Mouse (Mus musculus) heart, embryonic 10.5 days (tissue): ENCODE data around the gene Ppm1h. TPM values are rescaled to one million over a fixed set of nuclear protein-coding genes. Genes with fewer than 3 reads are reported as not detected.

Source experiments
- DNase-seq: peaks from one replicate; pipeline ENCODE4 v3.0.0-alpha.2; 2017; ENCODE audit warnings: low spot score
- H3K27ac ChIP-seq: fragments of 300-500 bp; sonication (generic); 2 replicates; pipeline ENCODE4 v1.5.1; 2016; ENCODE audit warnings: mild to moderate bottlenecking
- H3K27me3 ChIP-seq: fragments of 300-500 bp; sonication (generic); 2 replicates; pipeline ENCODE4 v1.6.1; 2016; ENCODE audit warnings: mild to moderate bottlenecking; ENCODE audit not compliant: poor library complexity, insufficient read depth, severe bottlenecking
- H3K36me3 ChIP-seq: fragments of 300-500 bp; sonication (generic); 2 replicates; pipeline ENCODE4 v1.6.1; 2016; ENCODE audit warnings: mild to moderate bottlenecking, moderate library complexity
- H3K4me1 ChIP-seq: fragments of 300-500 bp; sonication (generic); 2 replicates; pipeline ENCODE4 v1.6.1; 2016; ENCODE audit warnings: mild to moderate bottlenecking
- H3K4me3 ChIP-seq: fragments of 300-500 bp; sonication (generic); 2 replicates; pipeline ENCODE4 v1.5.1; 2016; ENCODE audit warnings: mild to moderate bottlenecking, moderate library complexity
- H3K9me3 ChIP-seq: fragments of 300-500 bp; sonication (generic); 2 replicates; pipeline ENCODE4 v1.6.1; 2016; ENCODE audit warnings: mild to moderate bottlenecking, moderate library complexity
- WGBS: fragments of 180-500 bp; shearing (Covaris S2); methylation state at CpG from one replicate; pipeline ENCODE4 v1.1.7; 2016; 5-methylcytosine and 5-hydroxymethylcytosine counted together
- polyA plus RNA-seq: library from polyadenylated mRNA; unstranded; fragments of >200 nt; fragmentation: Nextera tagmentation; extraction: Ambion mirVana; gene quantifications from 2 replicates; pipeline ENCODE4 v1.2.1, GENCODE M21; 2016

Ppm1h gene
- polyA plus RNA-seq, 1 experiment from 2014 or later, result 2.3 TPM

GRCm38 (mm10) chr10:122768204-122768892, 89.8 kb downstream of the Ppm1h start:
- Histone ChIP-seq H3K4me3 (0 out of 2 replicates have a peak overlapping the region, but pooled peaks have one; percentile 4), H3K36me3 (no peaks in the 10 kb centered on the region), H3K4me1 (peaks cover 51% of the 10 kb centered on the region), H3K27ac (no peak overlapping the region), H3K9me3 (no peaks in the 10 kb centered on the region), H3K27me3 (no peaks in the 10 kb centered on the region)
- no peak for DNase-seq
- WGBS, result 47% methylated on average over 13 of the region's 13 CpGs

- H3K9me3 ChIP-seq, result no peaks in the 10 kb centered on the region
- 57% methylated on average over 6 of the region's 6 CpGs for WGBS
- H3K4me3 ChIP-seq, result 0 out of 2 replicates have a peak overlapping the region, but pooled peaks have one; percentile 4
- no peak overlapping the region for H3K27ac ChIP-seq
- no peaks in the 10 kb centered on the region for H3K27me3 ChIP-seq
- no peaks in the 10 kb centered on the region for H3K36me3 ChIP-seq
- H3K4me1 ChIP-seq, result peaks cover 46% of the 10 kb centered on the region
- no peak for DNase-seq
Observed at GRCm38 (mm10) chr10:122768893-122769341, 90.4 kb downstream of the Ppm1h start.

- 42% methylated on average over 7 of the region's 7 CpGs for WGBS
- Histone ChIP-seq H3K27ac (no peak overlapping the region), H3K4me3 (no peak overlapping the region), H3K9me3 (no peaks in the 10 kb centered on the region), H3K27me3 (no peaks in the 10 kb centered on the region), H3K36me3 (no peaks in the 10 kb centered on the region), H3K4me1 (peaks cover 36% of the 10 kb centered on the region)
- no peak for DNase-seq
Observed at GRCm38 (mm10) chr10:122770337-122770736, 91.8 kb downstream of the Ppm1h start.

- no peaks in the 10 kb centered on the region for H3K9me3 ChIP-seq
- H3K27ac ChIP-seq, result 0 out of 2 replicates have a peak overlapping the region, but pooled peaks have one; percentile 19
Observed at GRCm38 (mm10) chr10:122770987-122771386, 92.4 kb downstream of the Ppm1h start.

GRCm38 (mm10) chr10:122774169-122774568, 95.6 kb downstream of the Ppm1h start:
- 87% methylated on average over 7 of the region's 7 CpGs for WGBS
- no peaks in the 10 kb centered on the region for H3K9me3 ChIP-seq
- H3K27me3 ChIP-seq, result no peaks in the 10 kb centered on the region
- peaks cover 21% of the 10 kb centered on the region for H3K4me1 ChIP-seq
- H3K27ac ChIP-seq, result no peak overlapping the region
- H3K4me3 ChIP-seq, result no peak overlapping the region
- no peaks in the 10 kb centered on the region for H3K36me3 ChIP-seq
- no peak for DNase-seq

More at GRCm38 (mm10) chr10:122770987-122771386, 92.4 kb downstream of the Ppm1h start:
- DNase-seq, result no peak
- no peaks in the 10 kb centered on the region for H3K27me3 ChIP-seq
- H3K4me3 ChIP-seq, result no peak overlapping the region
- H3K4me1 ChIP-seq, result peaks cover 32% of the 10 kb centered on the region
- H3K36me3 ChIP-seq, result no peaks in the 10 kb centered on the region
- 31% methylated on average over 5 of the region's 5 CpGs for WGBS

- Histone ChIP-seq H3K4me3 (no peak overlapping the region), H3K27me3 (no peaks in the 10 kb centered on the region), H3K4me1 (peaks cover 22% of the 10 kb centered on the region), H3K27ac (no peak overlapping the region), H3K9me3 (no peaks in the 10 kb centered on the region), H3K36me3 (no peaks in the 10 kb centered on the region)
- WGBS, result 57% methylated on average over 3 of the region's 3 CpGs
- DNase-seq, result no peak
Observed at GRCm38 (mm10) chr10:122777436-122777835, 98.9 kb downstream of the Ppm1h start.

- H3K4me3 ChIP-seq, result no peak overlapping the region
- no peak for DNase-seq
- no peaks in the 10 kb centered on the region for H3K27me3 ChIP-seq
- H3K9me3 ChIP-seq, result no peaks in the 10 kb centered on the region
- H3K4me1 ChIP-seq, result peaks cover 26% of the 10 kb centered on the region
- no peak overlapping the region for H3K27ac ChIP-seq
- WGBS, result 84% methylated on average over 3 of the region's 3 CpGs
- no peaks in the 10 kb centered on the region for H3K36me3 ChIP-seq
Observed at GRCm38 (mm10) chr10:122777939-122778655, 99.5 kb downstream of the Ppm1h start.

GRCm38 (mm10) chr10:122779351-122779750, 100.8 kb downstream of the Ppm1h start:
- no peaks in the 10 kb centered on the region for H3K27me3 ChIP-seq
- WGBS, result 45% methylated on average over 12 of the region's 12 CpGs
- H3K27ac ChIP-seq, result no peak overlapping the region; the same call in 1 of the 2 replicates
- H3K4me3 ChIP-seq, result no peak overlapping the region
- no peaks in the 10 kb centered on the region for H3K9me3 ChIP-seq
- DNase-seq, result no peak
- peaks cover 27% of the 10 kb centered on the region for H3K4me1 ChIP-seq
- no peaks in the 10 kb centered on the region for H3K36me3 ChIP-seq

GRCm38 (mm10) chr10:122782755-122783154, 104.2 kb downstream of the Ppm1h start:
- H3K36me3 ChIP-seq, result no peaks in the 10 kb centered on the region
- 0 out of 2 replicates have a peak overlapping the region, but pooled peaks have one; percentile 22 for H3K27ac ChIP-seq
- no peak overlapping the region for H3K4me3 ChIP-seq
- DNase-seq, result no peak
- peaks cover 22% of the 10 kb centered on the region for H3K4me1 ChIP-seq
- H3K27me3 ChIP-seq, result no peaks in the 10 kb centered on the region
- no peaks in the 10 kb centered on the region for H3K9me3 ChIP-seq
- 47% methylated on average over 4 of the region's 4 CpGs for WGBS

- H3K4me1 ChIP-seq, result no peaks in the 10 kb centered on the region
- DNase-seq, result no peak
- H3K27ac ChIP-seq, result no peak overlapping the region
- H3K4me3 ChIP-seq, result no peak overlapping the region
- 34% methylated on average over 12 of the region's 12 CpGs for WGBS
- H3K36me3 ChIP-seq, result no peaks in the 10 kb centered on the region
- no peaks in the 10 kb centered on the region for H3K27me3 ChIP-seq
- H3K9me3 ChIP-seq, result no peaks in the 10 kb centered on the region
Observed at GRCm38 (mm10) chr10:122789648-122790170, 111.1 kb downstream of the Ppm1h start.

GRCm38 (mm10) chr10:122792021-122792966, 113.7 kb downstream of the Ppm1h start:
- no peaks in the 10 kb centered on the region for H3K9me3 ChIP-seq
- H3K4me1 ChIP-seq, result no peaks in the 10 kb centered on the region
- H3K4me3 ChIP-seq, result peak overlapping the region; percentile 47
- no peaks in the 10 kb centered on the region for H3K27me3 ChIP-seq
- no peak for DNase-seq
- 4% methylated on average over 21 of the region's 21 CpGs for WGBS
- H3K27ac ChIP-seq, result peak overlapping the region; percentile 75
- H3K36me3 ChIP-seq, result no peaks in the 10 kb centered on the region

GRCm38 (mm10) chr10:122793193-122793592, 114.6 kb downstream of the Ppm1h start:
- H3K9me3 ChIP-seq, result no peaks in the 10 kb centered on the region

More at GRCm38 (mm10) chr10:122793193-122793592, 114.6 kb downstream of the Ppm1h start:
- Histone ChIP-seq H3K36me3 (no peaks in the 10 kb centered on the region), H3K27ac (0 out of 2 replicates have a peak overlapping the region, but pooled peaks have one; percentile 11), H3K27me3 (no peaks in the 10 kb centered on the region), H3K4me1 (no peaks in the 10 kb centered on the region), H3K4me3 (no peak overlapping the region)
- 57% methylated on average over 11 of the region's 11 CpGs for WGBS
- DNase-seq, result no peak
